Mouse (Mus musculus): Measurements from ENCODE around the gene Tssk6. TPM values are rescaled to one million over a fixed set of nuclear protein-coding genes. Genes with fewer than 3 reads are reported as not detected.

The Tssk6 gene
- polyA plus RNA-seq, 1 experiment from 2014 or later = 3.5 TPM

- Histone ChIP-seq H3K36me3 (ENCODE audit: control insufficient read depth, insufficient read depth, low read length) (no peaks in the 10 kb centered on the region), H3K9me3 (replicated peaks; ENCODE audit: control insufficient read depth, low read length, poor library complexity, severe bottlenecking) (no peaks in the 10 kb centered on the region), H3K4me3 (ENCODE audit: low read depth, low read length) (no peak overlapping the region), H3K27ac (ENCODE audit: low read length) (no peak overlapping the region), H3K4me2 (ENCODE audit: low read length) (no peak overlapping the region), H3K27me3 (ENCODE audit: control insufficient read depth, insufficient read depth, low read depth, low read length) (no peaks in the 10 kb centered on the region), H3K4me1 (ENCODE audit: control insufficient read depth, insufficient read depth, low read length) (no peaks in the 10 kb centered on the region), H3K9ac (ENCODE audit: low read depth, low read length) (no peak overlapping the region)
- WGBS = 93% methylated on average over 6 of the region's 6 CpGs
- ATAC-seq = no peak
These were observed 31.1 kb upstream of the Tssk6 start for GRCm38 (mm10) chr8:69870907-69871306.

- Histone ChIP-seq H3K9me3 (replicated peaks; ENCODE audit: control insufficient read depth, low read length, poor library complexity, severe bottlenecking) (no peaks in the 10 kb centered on the region), H3K9ac (ENCODE audit: low read depth, low read length) (no peak overlapping the region), H3K27me3 (ENCODE audit: control insufficient read depth, insufficient read depth, low read depth, low read length) (peaks cover 2% of the 10 kb centered on the region), H3K36me3 (ENCODE audit: control insufficient read depth, insufficient read depth, low read length) (no peaks in the 10 kb centered on the region), H3K4me2 (ENCODE audit: low read length) (no peak overlapping the region), H3K4me3 (ENCODE audit: low read depth, low read length) (no peak overlapping the region), H3K27ac (ENCODE audit: low read length) (no peak overlapping the region), H3K4me1 (ENCODE audit: control insufficient read depth, insufficient read depth, low read length) (no peaks in the 10 kb centered on the region)
- no peak for ATAC-seq
- WGBS = 12% methylated on average over 9 of the region's 9 CpGs
These were observed 27.8 kb upstream of the Tssk6 start for GRCm38 (mm10) chr8:69874155-69874554.

- H3K27ac ChIP-seq (ENCODE audit: low read length) = no peak overlapping the region
- H3K9ac ChIP-seq (ENCODE audit: low read depth, low read length) = no peak overlapping the region
- no peaks in the 10 kb centered on the region for H3K36me3 ChIP-seq (ENCODE audit: control insufficient read depth, insufficient read depth, low read length)
- 85% methylated on average over 13 of the region's 13 CpGs for WGBS
- no peaks in the 10 kb centered on the region; the same call in 1 of the 2 replicates for H3K4me1 ChIP-seq (ENCODE audit: control insufficient read depth, insufficient read depth, low read length)
- no peak for ATAC-seq
- H3K9me3 ChIP-seq (replicated peaks; ENCODE audit: control insufficient read depth, low read length, poor library complexity, severe bottlenecking) = no peaks in the 10 kb centered on the region
- H3K27me3 ChIP-seq (ENCODE audit: control insufficient read depth, insufficient read depth, low read depth, low read length) = peaks cover 5% of the 10 kb centered on the region
- no peak overlapping the region for H3K4me2 ChIP-seq (ENCODE audit: low read length)
- no peak overlapping the region for H3K4me3 ChIP-seq (ENCODE audit: low read depth, low read length)
These were observed 27.3 kb upstream of the Tssk6 start for GRCm38 (mm10) chr8:69874654-69875053.

- WGBS = 51% methylated on average over 10 of the region's 10 CpGs
- no peaks in the 10 kb centered on the region for H3K36me3 ChIP-seq (ENCODE audit: control insufficient read depth, insufficient read depth, low read length)
- H3K9me3 ChIP-seq (replicated peaks; ENCODE audit: control insufficient read depth, low read length, poor library complexity, severe bottlenecking) = no peaks in the 10 kb centered on the region
- no peak overlapping the region for H3K9ac ChIP-seq (ENCODE audit: low read depth, low read length)
- no peak overlapping the region for H3K4me3 ChIP-seq (ENCODE audit: low read depth, low read length)
- no peak for ATAC-seq
- peaks cover 20% of the 10 kb centered on the region for H3K27me3 ChIP-seq (ENCODE audit: control insufficient read depth, insufficient read depth, low read depth, low read length)
- no peak overlapping the region for H3K27ac ChIP-seq (ENCODE audit: low read length)
- H3K4me2 ChIP-seq (ENCODE audit: low read length) = no peak overlapping the region
- H3K4me1 ChIP-seq (ENCODE audit: control insufficient read depth, insufficient read depth, low read length) = peaks cover 5% of the 10 kb centered on the region; the same call in 1 of the 2 replicates
These were observed 25.9 kb upstream of the Tssk6 start for GRCm38 (mm10) chr8:69876097-69876496.

GRCm38 (mm10) chr8:69876967-69877366 lies 25.0 kb upstream of the Tssk6 start:
- ATAC-seq = no peak
- Histone ChIP-seq H3K27ac (ENCODE audit: low read length) (no peak overlapping the region), H3K9ac (ENCODE audit: low read depth, low read length) (no peak overlapping the region), H3K9me3 (replicated peaks; ENCODE audit: control insufficient read depth, low read length, poor library complexity, severe bottlenecking) (no peaks in the 10 kb centered on the region), H3K4me3 (ENCODE audit: low read depth, low read length) (no peak overlapping the region), H3K4me1 (ENCODE audit: control insufficient read depth, insufficient read depth, low read length) (peaks cover 7% of the 10 kb centered on the region; the same call in 1 of the 2 replicates), H3K4me2 (ENCODE audit: low read length) (no peak overlapping the region), H3K36me3 (ENCODE audit: control insufficient read depth, insufficient read depth, low read length) (no peaks in the 10 kb centered on the region), H3K27me3 (ENCODE audit: control insufficient read depth, insufficient read depth, low read depth, low read length) (peaks cover 28% of the 10 kb centered on the region)
- 82% methylated on average over 10 of the region's 10 CpGs for WGBS

GRCm38 (mm10) chr8:69877396-69877795 lies 24.6 kb upstream of the Tssk6 start:
- peaks cover 33% of the 10 kb centered on the region for H3K27me3 ChIP-seq (ENCODE audit: control insufficient read depth, insufficient read depth, low read depth, low read length)
- H3K4me2 ChIP-seq (ENCODE audit: low read length) = no peak overlapping the region
- H3K9ac ChIP-seq (ENCODE audit: low read depth, low read length) = no peak overlapping the region
- WGBS = 85% methylated on average over 4 of the region's 4 CpGs
- no peak for ATAC-seq
- H3K9me3 ChIP-seq (replicated peaks; ENCODE audit: control insufficient read depth, low read length, poor library complexity, severe bottlenecking) = no peaks in the 10 kb centered on the region
- H3K27ac ChIP-seq (ENCODE audit: low read length) = no peak overlapping the region
- peaks cover 7% of the 10 kb centered on the region; the same call in 1 of the 2 replicates for H3K4me1 ChIP-seq (ENCODE audit: control insufficient read depth, insufficient read depth, low read length)
- no peak overlapping the region for H3K4me3 ChIP-seq (ENCODE audit: low read depth, low read length)
- no peaks in the 10 kb centered on the region for H3K36me3 ChIP-seq (ENCODE audit: control insufficient read depth, insufficient read depth, low read length)

GRCm38 (mm10) chr8:69877992-69878391 lies 24.0 kb upstream of the Tssk6 start:
- H3K27me3 ChIP-seq (ENCODE audit: control insufficient read depth, insufficient read depth, low read depth, low read length) = peaks cover 39% of the 10 kb centered on the region
- no peak overlapping the region for H3K4me2 ChIP-seq (ENCODE audit: low read length)

GRCm38 (mm10) chr8:69879678-69880077 lies 22.3 kb upstream of the Tssk6 start:
- Histone ChIP-seq H3K9me3 (replicated peaks; ENCODE audit: control insufficient read depth, low read length, poor library complexity, severe bottlenecking) (no peaks in the 10 kb centered on the region), H3K27ac (ENCODE audit: low read length) (no peak overlapping the region), H3K4me2 (ENCODE audit: low read length) (peak overlapping the region; percentile 59), H3K27me3 (ENCODE audit: control insufficient read depth, insufficient read depth, low read depth, low read length) (peaks cover 56% of the 10 kb centered on the region), H3K4me1 (ENCODE audit: control insufficient read depth, insufficient read depth, low read length) (peaks cover 7% of the 10 kb centered on the region; the same call in 1 of the 2 replicates), H3K4me3 (ENCODE audit: low read depth, low read length) (no peak overlapping the region), H3K36me3 (ENCODE audit: control insufficient read depth, insufficient read depth, low read length) (no peaks in the 10 kb centered on the region), H3K9ac (ENCODE audit: low read depth, low read length) (no peak overlapping the region)
- 57% methylated on average over 8 of the region's 8 CpGs for WGBS
- no peak for ATAC-seq

More at GRCm38 (mm10) chr8:69877992-69878391, 24.0 kb upstream of the Tssk6 start:
- Histone ChIP-seq H3K36me3 (ENCODE audit: control insufficient read depth, insufficient read depth, low read length) (no peaks in the 10 kb centered on the region), H3K27ac (ENCODE audit: low read length) (no peak overlapping the region), H3K9ac (ENCODE audit: low read depth, low read length) (no peak overlapping the region), H3K4me1 (ENCODE audit: control insufficient read depth, insufficient read depth, low read length) (peaks cover 7% of the 10 kb centered on the region; the same call in 1 of the 2 replicates), H3K9me3 (replicated peaks; ENCODE audit: control insufficient read depth, low read length, poor library complexity, severe bottlenecking) (no peaks in the 10 kb centered on the region), H3K4me3 (ENCODE audit: low read depth, low read length) (no peak overlapping the region)
- WGBS = 50% methylated on average over 3 of the region's 3 CpGs
- no peak for ATAC-seq

GRCm38 (mm10) chr8:69880841-69881240 lies 21.1 kb upstream of the Tssk6 start:
- Histone ChIP-seq H3K27ac (ENCODE audit: low read length) (no peak overlapping the region), H3K27me3 (ENCODE audit: control insufficient read depth, insufficient read depth, low read depth, low read length) (peaks cover 66% of the 10 kb centered on the region), H3K9ac (ENCODE audit: low read depth, low read length) (peak overlapping the region; percentile 34; the same call in 1 of the 2 replicates), H3K4me1 (ENCODE audit: control insufficient read depth, insufficient read depth, low read length) (peaks cover 7% of the 10 kb centered on the region; the same call in 1 of the 2 replicates), H3K4me3 (ENCODE audit: low read depth, low read length) (peak overlapping the region; percentile 45), H3K36me3 (ENCODE audit: control insufficient read depth, insufficient read depth, low read length) (no peaks in the 10 kb centered on the region), H3K9me3 (replicated peaks; ENCODE audit: control insufficient read depth, low read length, poor library complexity, severe bottlenecking) (no peaks in the 10 kb centered on the region), H3K4me2 (ENCODE audit: low read length) (peak overlapping the region; percentile 59)
- WGBS = 13% methylated on average over 37 of the region's 37 CpGs
- ATAC-seq = no peak

All from midbrain, embryonic 16.5 days (tissue).